ENCODE assay signal across 24 mouse cellular contexts in genomic region chr3:122371646-122372341, GRCm38 (mm10).
A peak's percentile ranks its signal among the peaks of the same experiment; 100 is the strongest.
DNase-seq lines count a peak whose midpoint lies in the region; ATAC-seq and TF ChIP-seq lines count a peak whose summit lies in the region.
"Had no signal": no experiment of that assay in that cellular context is flagged by ENCODE, and none has a peak within 500 bp of the region (broad histone marks: within the 10 kb centered on the region; RNA-seq: fewer than 3 reads in every experiment).

No protein-coding gene starts in this region.

- no peaks in the 10 kb centered on the region for H3K9me3 ChIP-seq in embryonic facial prominence, embryonic 10.5 days
- H3K9me3 ChIP-seq: embryonic facial prominence, embryonic 12.5 days; heart, embryonic 10.5 days; hindbrain, embryonic 12.5 days; limb, embryonic 10.5 days; liver, embryonic 15.5 days; midbrain, embryonic 10.5 days had no signal

- in situ Hi-C loops in Patski (cut with MboI; ENCODE audit: low pct_unique_long_range_greater_than_20kb) = no loop called here

- no peak overlapping the region for H3K4me3 ChIP-seq in kidney, adult 2 months (ENCODE audit: insufficient read depth, low read depth, low read length)
- no peak overlapping the region for H3K4me3 ChIP-seq in embryonic facial prominence, embryonic 10.5 days
- H3K4me3 ChIP-seq: embryonic facial prominence, embryonic 12.5 days; heart, embryonic 10.5 days; hindbrain, embryonic 12.5 days; limb, embryonic 10.5 days; liver, embryonic 15.5 days; midbrain, embryonic 10.5 days; myocyte had no signal

- ATAC-seq in Patski = peak; percentile 38
- ATAC-seq in hematopoietic stem cell, adult 5-6 weeks (replicated peaks in 1 of 2; ENCODE audit: insufficient read depth in 1 of 2, low FRiP score in 2 of 2, low TSS enrichment in 1 of 2, low read depth in 1 of 2, poor library complexity in 2 of 2, severe bottlenecking in 2 of 2) = peak; percentile 26 to 32; a peak in 1 of 4 replicates
- ATAC-seq: forebrain, embryonic 14.5 days; intestine, postnatal 0 days; midbrain, embryonic 16.5 days had no signal

- no peak for TF ChIP-seq CTCF in kidney, adult 2 months (conservative IDR thresholded peaks at IDR 0.05; ENCODE audit: insufficient read depth, insufficient read length, low read depth, low read length)
- TF ChIP-seq CTCF in Patski (IDR thresholded peaks at IDR 0.05) = no peak

- peaks cover 5% of the 10 kb centered on the region; the same call in 1 of the 2 replicates for H3K4me1 ChIP-seq in kidney, adult 2 months (ENCODE audit: control insufficient read depth, insufficient read depth, low read length)
- peaks cover 20% of the 10 kb centered on the region for H3K4me1 ChIP-seq in embryonic facial prominence, embryonic 10.5 days
- H3K4me1 ChIP-seq: liver, embryonic 15.5 days had no signal

- H3K36me3 ChIP-seq in kidney, adult 2 months (ENCODE audit: control insufficient read depth, insufficient read depth, low read length) = no peaks in the 10 kb centered on the region
- no peaks in the 10 kb centered on the region for H3K36me3 ChIP-seq in embryonic facial prominence, embryonic 10.5 days (replicated peaks)
- H3K36me3 ChIP-seq: embryonic facial prominence, embryonic 12.5 days; heart, embryonic 10.5 days; hindbrain, embryonic 12.5 days; limb, embryonic 10.5 days; liver, embryonic 15.5 days; midbrain, embryonic 10.5 days had no signal

- H3K27ac ChIP-seq in kidney, adult 2 months (ENCODE audit: insufficient read depth, low read depth, low read length) = no peak overlapping the region
- H3K27ac ChIP-seq in embryonic facial prominence, embryonic 10.5 days (replicated peaks) = no peak overlapping the region
- H3K27ac ChIP-seq: embryonic facial prominence, embryonic 12.5 days; heart, embryonic 10.5 days; hindbrain, embryonic 12.5 days; limb, embryonic 10.5 days; liver, embryonic 15.5 days had no signal

- peak; percentile 66 for DNase-seq in kidney, adult 2 months
- no peak for DNase-seq in kidney, postnatal 14 days
- peak; percentile 67 for DNase-seq in 3134 (ENCODE audit: extremely low read depth, insufficient read length, low spot score)
- no peak for DNase-seq in Patski (ENCODE audit: low read depth, low spot score)
- no peak for DNase-seq in natural killer cell, adult 2 months (ENCODE audit: low spot score in 2 of 2)
- no peak for DNase-seq in urinary bladder, postnatal 14 days (ENCODE audit: low spot score)
- DNase-seq in embryonic facial prominence, embryonic 10.5 days (ENCODE audit: low spot score) = no peak
- DNase-seq: adrenal gland, postnatal 14 days; cerebellum, adult 9-11 months; kidney, postnatal 4 days; liver; lung, postnatal 14 days; thymus, postnatal 14 days had no signal

- 80% methylated on average over 8 of the region's 8 CpGs for WGBS in kidney, adult 2 months
- 92% methylated on average over 8 of the region's 8 CpGs for WGBS in embryonic facial prominence, embryonic 10.5 days

- no peaks in the 10 kb centered on the region for H3K27me3 ChIP-seq in kidney, adult 2 months (replicated peaks; ENCODE audit: control insufficient read depth, insufficient read depth, low read length)
- H3K27me3 ChIP-seq in Patski = no peaks in the 10 kb centered on the region
- H3K27me3 ChIP-seq in embryonic facial prominence, embryonic 10.5 days (replicated peaks; ENCODE audit: low read depth, poor library complexity, severe bottlenecking) = 0 out of 2 replicates have a peak, but pooled peaks cover 5% of the 10 kb centered on the region
- H3K27me3 ChIP-seq: embryonic facial prominence, embryonic 12.5 days; liver, embryonic 15.5 days had no signal

- CTCF ChIA-PET in Patski (lab: Charles Lee) = interaction anchor here (1.0 to 2.0 kb wide), 4 partner anchors 18 to 86 kb away, joined by 3 to 5 read pairs (median 4); no protein-coding TSS in a partner anchor

- POLR2A ChIA-PET in Patski (lab: Charles Lee) = interaction anchor here (1.4 kb wide), 1 partner anchor 9 kb away, joined by 5 read pairs; no protein-coding TSS in a partner anchor

- no peak for TF ChIP-seq POLR2A in kidney, adult 2 months (IDR thresholded peaks at IDR 0.05; ENCODE audit: low read depth, low read length)

Comparison
In these comparisons a context has a peak if more than half of its experiments do, and no peak if none do; other contexts are left out.
1. DNase-seq: peak in kidney, adult 2 months (single experiment) and 3134 (single experiment); none in kidney, postnatal 14 days (single experiment), Patski (single experiment), natural killer cell, adult 2 months (0 of 2), urinary bladder, postnatal 14 days (single experiment) and embryonic facial prominence, embryonic 10.5 days (single experiment).